Mouse (Mus musculus) midbrain, embryonic 11.5 days (tissue): Measurements from ENCODE around the gene Ubqln4. TPM values are rescaled to one million over a fixed set of nuclear protein-coding genes. Genes with fewer than 3 reads are reported as not detected.
"Not testable (repeated sequence)": the region's sequence is repeated elsewhere in the genome, so short reads cannot be mapped to it uniquely, and the experiment has no call there.

Experiments
- ATAC-seq: fragments of 200-750 bp; cut with Nextera tagmentation; 2 replicates; pipeline ENCODE4 v1.8.0; 2017; ENCODE audit warnings: moderate TSS enrichment, moderate library complexity; ENCODE audit not compliant: low FRiP score
- DNase-seq: peaks from one replicate; pipeline ENCODE4 v3.0.0; 2015; ENCODE audit warnings: low spot score; ENCODE audit errors: missing footprints
- H3K27ac ChIP-seq: fragments of 300-500 bp; sonication (generic); 2 replicates; pipeline ENCODE4 v1.5.1; 2014; ENCODE audit warnings: low read depth, low read length
- H3K27me3 ChIP-seq: fragments of 300-500 bp; sonication (generic); 2 replicates; pipeline ENCODE4 v1.6.1; 2014; ENCODE audit warnings: mild to moderate bottlenecking, low read length, moderate library complexity, mixed read lengths; ENCODE audit not compliant: control insufficient read depth, insufficient read depth
- H3K36me3 ChIP-seq: fragments of 300-500 bp; sonication (generic); 2 replicates; pipeline ENCODE4 v1.6.1; 2014; ENCODE audit warnings: mild to moderate bottlenecking, low read length, moderate library complexity, mixed read lengths; ENCODE audit not compliant: control insufficient read depth, insufficient read depth
- H3K4me1 ChIP-seq: fragments of 300-500 bp; sonication (generic); 2 replicates; pipeline ENCODE4 v1.6.1; 2014; ENCODE audit warnings: low read length; ENCODE audit not compliant: control insufficient read depth, insufficient read depth
- H3K4me2 ChIP-seq: fragments of 300-500 bp; sonication (generic); 2 replicates; pipeline ENCODE4 v1.6.1; 2014; ENCODE audit warnings: mild to moderate bottlenecking, moderate library complexity
- H3K4me3 ChIP-seq: fragments of 300-500 bp; sonication (generic); 2 replicates; pipeline ENCODE4 v1.5.1; 2014; ENCODE audit warnings: low read depth, low read length
- H3K9ac ChIP-seq: fragments of 300-500 bp; sonication (generic); 2 replicates; pipeline ENCODE4 v1.6.1; 2014; ENCODE audit warnings: low read length
- H3K9me3 ChIP-seq: fragments of 300-500 bp; sonication (generic); 2 replicates; pipeline ENCODE4 v1.6.1; 2016; ENCODE audit warnings: low read length; ENCODE audit not compliant: control insufficient read depth
- WGBS: fragments of 180-500 bp; shearing (Covaris S2); extraction: QIAGEN DNeasy Blood & Tissue Kit; methylation state at CpG from one replicate; pipeline ENCODE4 v1.1.7; 2014; 5-methylcytosine and 5-hydroxymethylcytosine counted together
- polyA plus RNA-seq: library from polyadenylated mRNA; unstranded; fragments of >200 nt; fragmentation: Nextera tagmentation; extraction: Ambion mirVana; gene quantifications from 2 replicates; pipeline ENCODE4 v1.2.1, GENCODE M21; 2014

Ubqln4 gene
- polyA plus RNA-seq, 1 experiment from 2014 or later = 72.4 TPM

DNA sequence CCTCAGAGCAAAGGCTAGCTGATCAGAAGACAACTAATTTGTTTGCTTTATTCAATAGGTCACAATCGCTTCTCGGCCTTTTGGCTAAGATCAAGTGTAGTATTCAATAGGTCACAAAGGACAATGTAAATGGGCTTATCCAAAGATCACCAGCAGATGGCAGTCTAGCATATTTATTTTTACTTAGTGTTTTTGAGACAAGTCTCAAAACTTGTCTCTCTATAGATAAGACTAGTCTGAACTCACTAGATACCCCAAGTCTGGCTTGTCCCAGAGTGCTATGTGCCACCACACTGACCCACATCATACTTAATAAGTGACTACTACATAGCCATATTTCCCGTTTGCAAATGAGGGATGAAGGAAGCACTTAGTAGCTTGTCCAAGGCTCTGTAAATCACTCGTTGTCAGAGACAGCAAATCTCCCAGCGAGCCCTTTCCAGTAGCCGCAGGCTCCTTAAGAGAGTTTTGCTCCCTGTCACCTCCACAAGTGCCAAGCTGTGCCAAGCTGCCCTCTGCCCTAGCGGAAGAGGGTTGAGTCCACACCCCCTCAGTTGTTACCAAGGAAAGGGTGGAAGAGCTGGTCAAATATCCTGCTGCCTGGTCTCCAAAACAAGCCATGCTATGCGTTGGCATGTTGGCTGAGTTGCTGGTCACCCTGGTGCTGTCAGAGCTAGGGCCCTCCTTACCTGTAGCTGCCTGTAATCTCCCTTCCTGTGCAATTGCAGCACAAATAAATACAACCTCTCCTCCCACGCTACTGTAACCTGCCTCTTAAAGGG is 38.6 kb downstream of the Ubqln4 start:
- H3K4me2 ChIP-seq = no peak overlapping the region
- 38% methylated on average over 9 of the region's 9 CpGs for WGBS
- H3K36me3 ChIP-seq = peaks cover 12% of the 10 kb centered on the region
- DNase-seq = peak; percentile 97
- ATAC-seq = 0 out of 2 replicates have a peak, but pooled peaks have one; percentile 14
- no peaks in the 10 kb centered on the region for H3K9me3 ChIP-seq
- H3K9ac ChIP-seq = peak overlapping the region; percentile 38; the same call in 1 of the 2 replicates
- no peak overlapping the region; the same call in 1 of the 2 replicates for H3K27ac ChIP-seq
- H3K4me1 ChIP-seq = peaks cover 3% of the 10 kb centered on the region
- H3K27me3 ChIP-seq = no peaks in the 10 kb centered on the region
- no peak overlapping the region for H3K4me3 ChIP-seq

DNA sequence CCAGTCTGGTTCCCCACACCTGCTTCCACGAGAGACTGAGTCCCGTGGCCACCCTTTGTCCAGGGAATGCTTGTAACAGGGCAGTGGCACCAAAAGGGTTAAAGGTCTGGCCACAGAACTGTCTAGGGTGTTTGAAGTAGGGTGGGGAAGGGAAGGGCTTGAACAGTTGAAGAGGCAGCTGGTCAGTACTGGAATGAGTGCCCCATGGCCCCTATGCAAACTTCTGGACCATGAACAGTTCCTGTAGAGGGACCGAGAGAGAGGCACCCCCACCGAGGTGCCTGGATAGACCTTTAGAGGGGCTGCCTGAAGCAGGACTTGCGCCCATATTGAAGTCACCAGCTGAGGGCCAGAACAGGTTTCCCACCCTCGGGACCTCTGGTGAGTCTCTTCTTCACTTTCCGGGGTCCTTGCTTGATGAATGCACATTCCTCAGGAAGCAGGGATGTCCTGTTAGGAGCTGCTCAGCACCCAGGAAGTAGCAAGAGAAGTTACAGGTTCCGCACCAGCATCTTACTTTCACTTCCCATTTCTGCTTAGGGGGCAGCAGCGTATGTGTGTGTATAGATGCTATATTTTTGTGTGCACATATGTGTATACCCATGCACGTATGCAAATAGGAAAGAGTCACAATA is 39.5 kb downstream of the Ubqln4 start:
- ATAC-seq (no peak), DNase-seq (no peak)
- Histone ChIP-seq H3K9me3 (no peaks in the 10 kb centered on the region), H3K4me1 (peaks cover 3% of the 10 kb centered on the region), H3K27me3 (no peaks in the 10 kb centered on the region), H3K9ac (no peak overlapping the region), H3K4me2 (no peak overlapping the region), H3K36me3 (peaks cover 5% of the 10 kb centered on the region), H3K4me3 (no peak overlapping the region), H3K27ac (no peak overlapping the region)
- 80% methylated on average over 10 of the region's 10 CpGs for WGBS

DNA sequence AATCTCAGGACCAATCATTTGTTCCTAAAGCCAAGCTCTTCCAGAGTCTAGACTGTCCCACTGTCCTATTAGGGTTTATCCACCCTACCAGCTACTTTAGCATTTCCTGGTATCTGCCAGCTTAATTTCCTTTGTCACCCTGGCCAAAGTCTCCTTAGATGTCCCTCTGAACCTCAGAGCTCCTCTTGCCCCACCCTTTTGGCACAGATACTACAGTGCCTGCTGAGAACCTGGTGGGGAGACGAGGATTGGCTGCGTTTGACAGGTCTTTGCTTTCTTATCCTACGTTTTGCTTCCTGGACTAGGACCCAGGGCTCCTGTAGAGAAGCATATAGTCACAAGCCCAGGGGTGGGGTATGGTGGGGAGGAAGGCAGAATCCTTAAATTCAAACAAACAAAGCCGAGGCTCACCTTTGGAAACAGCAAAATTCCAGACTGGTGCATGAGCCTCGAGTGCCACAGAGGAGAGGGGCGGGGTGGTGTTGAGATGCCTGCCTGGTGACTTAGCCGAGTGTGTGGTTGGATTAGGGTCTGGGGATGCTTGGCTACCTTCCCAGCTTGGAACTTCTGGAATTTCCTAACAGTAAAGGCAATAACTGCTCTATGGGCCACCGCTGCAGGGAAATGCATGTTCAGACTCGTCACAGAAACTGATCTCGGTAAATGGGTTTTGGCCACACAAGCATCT is 40.5 kb downstream of the Ubqln4 start:
- ATAC-seq = no peak
- Histone ChIP-seq H3K4me3 (no peak overlapping the region), H3K4me2 (no peak overlapping the region), H3K9ac (no peak overlapping the region), H3K27me3 (no peaks in the 10 kb centered on the region), H3K4me1 (peaks cover 3% of the 10 kb centered on the region), H3K9me3 (no peaks in the 10 kb centered on the region), H3K36me3 (no peaks in the 10 kb centered on the region), H3K27ac (no peak overlapping the region)
- DNase-seq = no peak
- WGBS = 64% methylated on average over 10 of the region's 10 CpGs

DNA sequence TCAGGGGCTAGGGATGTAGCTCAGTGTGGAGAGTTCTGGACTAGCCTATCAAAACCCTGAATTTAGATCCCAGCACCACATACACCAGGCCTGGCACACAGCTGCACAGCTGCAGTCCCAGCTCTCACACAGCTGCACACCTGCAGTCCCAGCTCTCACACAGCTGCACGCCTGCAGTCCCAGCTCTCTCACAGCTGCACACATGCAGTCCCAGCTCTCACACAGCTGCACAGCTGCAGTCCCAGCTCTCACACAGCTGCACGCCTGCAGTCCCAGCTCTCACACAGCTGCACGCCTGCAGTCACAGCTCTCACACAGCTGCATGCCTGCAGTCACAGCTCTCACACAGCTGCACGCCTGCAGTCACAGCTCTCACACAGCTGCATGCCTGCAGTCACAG is 43.0 kb downstream of the Ubqln4 start:
- 81% methylated on average over 4 of the region's 4 CpGs for WGBS
- not testable (repeated sequence) for H3K27me3 ChIP-seq, ATAC-seq, H3K36me3 ChIP-seq, H3K4me1 ChIP-seq, H3K4me3 ChIP-seq, H3K9me3 ChIP-seq, DNase-seq, H3K9ac ChIP-seq, H3K27ac ChIP-seq, H3K4me2 ChIP-seq

DNA sequence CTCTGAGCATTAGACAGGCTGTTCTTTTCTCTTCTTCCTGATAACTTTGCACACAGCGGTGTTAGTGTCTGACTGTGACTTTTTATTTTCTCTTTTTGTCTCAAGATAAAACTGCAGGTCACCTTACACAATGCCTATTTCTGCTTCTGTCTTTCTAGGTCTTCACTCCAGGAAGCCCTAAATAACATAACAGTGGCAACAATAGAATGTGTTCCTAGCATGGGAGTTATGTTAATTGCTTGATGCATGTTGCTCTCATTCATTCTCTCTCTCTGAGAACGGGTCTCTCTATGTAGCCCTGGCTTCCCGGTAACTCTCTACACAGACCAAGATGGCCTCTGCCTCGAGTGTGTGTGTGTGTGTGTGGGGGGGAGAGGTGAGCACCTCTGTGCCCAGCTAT is 48.9 kb downstream of the Ubqln4 start:
- ATAC-seq (no peak), DNase-seq (no peak)
- Histone ChIP-seq H3K4me2 (no peak overlapping the region), H3K36me3 (no peaks in the 10 kb centered on the region), H3K9me3 (no peaks in the 10 kb centered on the region), H3K27me3 (no peaks in the 10 kb centered on the region), H3K4me3 (no peak overlapping the region), H3K4me1 (no peaks in the 10 kb centered on the region), H3K9ac (no peak overlapping the region), H3K27ac (no peak overlapping the region)
- 79% methylated on average over 4 of the region's 4 CpGs for WGBS

DNA sequence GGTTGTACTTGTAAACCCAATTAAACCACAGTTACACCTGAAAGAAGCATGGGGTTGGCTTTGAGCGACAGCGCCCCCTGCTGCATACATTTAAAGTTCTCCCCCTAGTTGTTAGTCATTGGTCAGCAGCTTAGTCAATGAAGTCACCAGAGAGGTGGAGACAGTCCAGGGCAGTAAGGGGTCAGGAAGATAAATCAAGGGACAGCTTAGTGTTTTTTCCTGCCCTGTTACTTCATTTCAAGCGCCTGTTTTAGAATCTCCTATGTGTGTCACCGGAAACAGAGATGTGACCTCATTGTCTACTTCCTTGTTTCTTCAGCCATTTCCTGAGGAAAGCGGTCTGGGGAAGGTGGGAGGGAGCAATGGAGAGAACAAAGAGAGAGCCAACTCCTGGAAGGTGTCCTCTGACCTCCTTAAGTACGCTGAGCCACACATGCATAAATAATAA is 50.2 kb downstream of the Ubqln4 start:
- no peak for ATAC-seq
- no peak overlapping the region for H3K4me2 ChIP-seq
- H3K27me3 ChIP-seq = no peaks in the 10 kb centered on the region
- no peaks in the 10 kb centered on the region for H3K36me3 ChIP-seq
- H3K9me3 ChIP-seq = no peaks in the 10 kb centered on the region
- no peak overlapping the region for H3K9ac ChIP-seq
- no peak overlapping the region for H3K4me3 ChIP-seq
- WGBS = 32% methylated on average over 6 of the region's 6 CpGs
- H3K4me1 ChIP-seq = peaks cover 4% of the 10 kb centered on the region; the same call in 1 of the 2 replicates
- no peak overlapping the region for H3K27ac ChIP-seq
- peak; percentile 90 for DNase-seq

DNA sequence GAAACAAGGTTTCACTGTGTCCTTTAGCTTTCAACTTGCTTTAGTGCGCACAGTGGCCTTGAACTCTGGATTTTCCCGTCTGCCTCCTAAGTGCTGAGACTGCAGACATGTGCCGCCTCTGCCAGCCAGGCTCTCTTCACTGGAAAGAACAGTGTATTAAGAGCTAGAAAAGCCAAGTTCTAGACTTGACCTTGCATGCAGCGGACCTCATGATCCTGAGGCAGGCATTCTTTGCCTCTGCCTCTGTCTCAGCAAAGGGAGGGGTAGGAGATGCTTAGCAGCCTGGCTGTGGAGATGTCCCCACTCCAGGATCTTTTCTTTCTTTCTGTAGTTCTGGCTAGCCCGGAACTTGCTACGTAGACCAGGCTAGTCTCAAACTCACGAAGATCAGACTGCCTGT is 51.3 kb downstream of the Ubqln4 start:
- no peak overlapping the region for H3K27ac ChIP-seq
- ATAC-seq = no peak
- H3K27me3 ChIP-seq = no peaks in the 10 kb centered on the region
- 88% methylated on average over 7 of the region's 7 CpGs for WGBS
- H3K9ac ChIP-seq = no peak overlapping the region
- no peak overlapping the region for H3K4me2 ChIP-seq
- H3K9me3 ChIP-seq = no peaks in the 10 kb centered on the region
- peaks cover 4% of the 10 kb centered on the region; the same call in 1 of the 2 replicates for H3K4me1 ChIP-seq
- H3K36me3 ChIP-seq = no peaks in the 10 kb centered on the region
- no peak overlapping the region for H3K4me3 ChIP-seq
- peak; percentile 71 for DNase-seq

DNA sequence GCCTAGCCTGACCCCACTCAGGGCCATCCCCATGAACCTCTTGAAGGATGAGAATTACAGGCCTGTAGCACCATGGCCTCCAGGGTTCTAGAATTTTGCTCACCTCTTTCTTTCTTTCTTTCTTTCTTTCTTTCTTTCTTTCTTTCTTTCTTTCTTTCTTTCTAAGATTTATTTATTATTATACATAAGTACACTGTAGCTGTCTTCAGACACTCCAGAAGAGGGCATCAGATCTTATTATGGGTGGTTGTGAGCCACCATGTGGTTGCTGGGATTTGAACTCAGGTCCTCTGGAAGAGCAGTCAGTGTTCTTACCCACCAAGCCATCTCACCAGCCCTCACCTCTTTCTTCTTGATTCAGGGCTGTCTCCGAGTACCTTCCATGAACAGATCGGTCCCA is 52.1 kb downstream of the Ubqln4 start, which contains the start of gene Arhgef2:
Gene Arhgef2 (plus strand): TSS at position 301 of the 400 bp plus-strand sequence.
- H3K9ac ChIP-seq, H3K4me1 ChIP-seq, H3K27ac ChIP-seq, H3K27me3 ChIP-seq, H3K4me3 ChIP-seq, ATAC-seq, DNase-seq, H3K36me3 ChIP-seq, H3K9me3 ChIP-seq, H3K4me2 ChIP-seq: not testable (repeated sequence)
- 95% methylated on average over 2 of the region's 2 CpGs for WGBS
